Mouse (Mus musculus) gastrocnemius, adult 8-10 months (tissue): ENCODE results near the gene Gm8212. TPM values are rescaled to one million over a fixed set of nuclear protein-coding genes. Genes with fewer than 3 reads are reported as not detected.
"Not testable (repeated sequence)": the region's sequence is repeated elsewhere in the genome, so short reads cannot be mapped to it uniquely, and the experiment has no call there.

Experiments
- DNase-seq, 2 experiments: peaks; one replicate each; pipeline ENCODE4 v3.0.0; 2022; ENCODE audit warnings: low spot score in 2 of 2
- total RNA-seq, 4 experiments: library from RNA; stranded (reverse); gene quantifications; 2 replicates each; pipeline ENCODE4 v1.2.4; 2022

The Gm8212 gene
- total RNA-seq, result not detected

GRCm38 (mm10) chr14:44197361-44197760 lies at the start of gene Gm8212:
Gm8212 (plus strand) TSS chr14:44197661.
- DNase-seq, result not testable (repeated sequence)

GRCm38 (mm10) chr14:44213154-44213553 lies 15.7 kb downstream of the Gm8212 start, which contains the start of gene 4930503E14Rik:
4930503E14Rik (minus strand) TSS chr14:44213254.
- DNase-seq, result not testable (repeated sequence)

- no peak for DNase-seq
Measured at GRCm38 (mm10) chr14:44248039-44248438, 50.6 kb downstream of the Gm8212 start.

Other genes starting within 250 kb of the Gm8212 start
- not detected for gene Ang5, start 240.6 kb upstream of the Gm8212 start, total RNA-seq
- gene Ang6, start 195.4 kb upstream of the Gm8212 start, total RNA-seq, result not detected
- gene Ear2, start 95.0 kb upstream of the Gm8212 start, total RNA-seq, result 1 to 10 TPM in 2 of 4 experiments, not detected in 2; 1.3 to 1.8 TPM
- gene Gm3327, start 73.8 kb upstream of the Gm8212 start, total RNA-seq, result not detected
- gene 4930503E14Rik, start 15.6 kb downstream of the Gm8212 start, total RNA-seq, result not detected
- not detected for gene Gm8220, start 87.9 kb downstream of the Gm8212 start, total RNA-seq
- not detected for gene Gm5930, start 140.9 kb downstream of the Gm8212 start, total RNA-seq
- not detected for gene Gm8229, start 167.7 kb downstream of the Gm8212 start, total RNA-seq
- gene Gm3371, start 213.0 kb downstream of the Gm8212 start, total RNA-seq, result not detected
- not detected for gene Gm8232, start 236.0 kb downstream of the Gm8212 start, total RNA-seq